Mouse (Mus musculus): ENCODE results near the gene Tmc8.

Tmc8 gene

DNA sequence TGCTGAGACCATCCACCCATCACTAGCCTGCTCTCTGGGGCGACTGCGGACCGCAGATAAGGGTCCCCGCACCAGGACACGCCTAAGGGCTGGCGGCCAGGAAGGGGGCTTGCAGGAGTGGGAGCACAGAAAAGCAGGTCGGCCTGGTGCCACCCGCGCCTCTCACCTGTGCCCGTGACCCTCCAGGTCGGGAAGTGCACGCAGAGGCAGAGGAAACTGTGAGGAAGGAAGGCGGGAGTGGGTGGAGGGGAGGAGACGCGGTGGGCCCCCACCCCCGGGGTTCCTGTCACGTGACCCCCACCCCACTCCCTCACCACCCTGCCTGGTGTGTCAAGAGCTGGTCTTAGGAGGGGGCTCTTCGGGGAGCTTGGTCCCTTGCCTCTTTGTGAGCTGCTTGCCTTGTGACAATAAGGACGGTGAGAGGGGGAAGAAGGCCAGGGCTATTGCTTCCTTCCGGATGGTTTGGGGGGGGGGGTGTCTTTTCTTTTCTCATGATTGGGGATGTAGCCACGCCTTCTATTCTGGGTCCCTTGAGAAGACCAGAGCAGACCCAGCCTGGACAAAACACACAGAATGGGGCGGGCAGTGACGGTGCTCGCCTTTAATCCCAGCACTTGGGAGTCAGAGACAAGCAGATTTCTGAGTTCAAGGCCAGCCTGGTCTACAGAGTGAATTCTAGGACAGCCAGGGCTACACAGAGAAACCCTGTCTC lies at the start of gene Tmc8, which contains the start of gene Tmc6:
TSS of gene Tmc8 (plus strand) at position 84 of the 712 bp plus-strand sequence.
TSS of gene Tmc6 (minus strand) at position 206 of the 712 bp plus-strand sequence.
- DNase-seq (ENCODE audit: low spot score) = no peak

DNA sequence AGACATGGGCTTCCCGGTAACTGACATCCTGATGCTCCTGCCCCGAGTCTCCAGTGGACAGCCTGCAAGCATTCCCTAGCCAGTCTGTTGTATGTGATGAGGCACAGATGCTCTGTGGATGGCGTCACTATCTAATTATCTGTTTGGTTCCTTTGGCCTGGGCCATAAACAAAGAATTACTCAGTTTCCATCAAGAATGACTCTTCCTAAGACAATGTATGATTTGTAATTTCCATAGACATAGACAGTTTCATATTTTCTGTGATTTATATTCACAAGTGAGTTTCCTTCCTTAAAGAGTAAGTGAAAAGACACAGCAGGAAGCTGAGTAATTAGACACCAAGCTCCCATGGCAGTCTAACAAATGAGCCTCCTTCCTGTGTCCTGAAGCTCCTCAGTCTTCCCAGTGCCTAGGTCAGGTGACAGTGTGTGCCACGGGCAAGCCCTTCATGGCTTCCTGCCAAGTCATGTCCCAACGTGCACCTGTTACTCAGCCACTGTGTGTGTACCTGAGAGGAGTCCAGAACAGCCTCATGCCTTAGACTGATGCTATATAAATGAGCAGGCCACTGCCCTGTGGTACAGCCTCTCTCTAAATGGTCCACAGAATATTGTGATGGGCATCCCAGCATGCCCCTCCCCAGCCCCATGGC lies 45.7 kb upstream of the Tmc8 start:
- no peak for DNase-seq (ENCODE audit: low spot score)

DNA sequence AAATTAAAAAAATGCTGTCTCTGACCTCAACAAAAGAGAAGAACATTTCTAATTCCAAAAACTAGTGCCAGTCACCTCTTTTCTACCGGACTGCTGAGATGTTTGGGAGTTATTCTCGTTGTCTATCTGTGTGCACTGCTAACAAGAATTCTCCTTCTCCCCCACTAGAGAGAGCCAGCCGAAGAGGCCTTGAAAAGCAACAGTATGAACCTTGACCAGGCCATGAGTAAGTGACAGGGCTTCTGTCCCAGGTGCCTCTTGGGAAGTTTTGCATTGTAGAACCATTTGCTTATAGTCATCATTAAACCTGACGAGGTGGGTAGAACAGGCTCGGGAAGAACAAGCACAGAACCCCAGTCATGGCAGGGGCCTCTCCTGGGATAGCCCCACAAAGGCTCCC lies 43.8 kb upstream of the Tmc8 start:
- DNase-seq (ENCODE audit: low spot score) = no peak

GRCm38 (mm10) chr11:117741128-117741527 lies 40.7 kb upstream of the Tmc8 start:
- DNase-seq (ENCODE audit: low spot score) = no peak

GRCm38 (mm10) chr11:117742243-117742642 lies 39.6 kb upstream of the Tmc8 start:
- no peak for DNase-seq (ENCODE audit: low spot score)

- no peak for DNase-seq (ENCODE audit: low spot score)
These were observed 39.2 kb upstream of the Tmc8 start for GRCm38 (mm10) chr11:117742715-117743114.

- no peak for DNase-seq (ENCODE audit: low spot score)
These were observed 38.3 kb upstream of the Tmc8 start for GRCm38 (mm10) chr11:117743454-117744030.

DNA sequence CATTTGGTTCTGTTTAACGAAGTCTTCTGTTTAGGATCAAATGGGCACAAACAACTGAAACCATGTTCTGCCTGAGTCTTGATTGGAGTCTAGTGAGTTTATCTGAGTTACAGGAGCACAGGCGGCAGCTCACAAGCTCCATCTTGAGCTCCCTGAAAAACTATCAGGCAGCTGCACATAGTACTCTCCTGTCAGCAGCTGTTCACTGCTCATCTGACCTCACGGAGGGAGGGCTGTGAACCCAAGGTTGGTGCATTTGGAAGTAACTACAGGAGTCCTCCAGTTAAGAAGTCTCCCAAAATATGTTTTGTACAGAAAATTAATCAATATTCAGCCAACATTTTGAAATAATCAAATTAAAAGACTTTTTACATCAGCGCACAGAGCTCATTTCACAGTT lies 33.2 kb upstream of the Tmc8 start:
- no peak for DNase-seq (ENCODE audit: low spot score)

DNA sequence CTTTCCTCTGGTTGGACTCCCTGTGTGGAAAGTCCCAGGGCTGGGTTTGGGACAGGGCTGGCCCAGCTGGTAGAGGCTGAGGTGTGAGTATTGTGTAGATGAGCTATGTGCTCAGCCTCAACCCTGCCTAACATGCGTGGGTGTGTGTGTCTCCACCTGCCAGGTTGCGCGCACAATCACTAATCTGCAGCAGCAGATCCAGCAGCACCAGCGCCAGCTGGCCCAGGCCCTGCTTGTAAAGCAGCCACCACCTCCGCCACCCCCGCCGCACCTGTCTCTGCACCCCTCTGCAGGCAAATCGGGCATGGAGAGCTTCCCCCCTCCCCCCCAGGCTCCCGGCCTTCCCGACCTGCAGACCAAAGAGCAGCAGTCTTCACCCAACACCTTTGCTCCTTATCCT lies 32.5 kb upstream of the Tmc8 start:
- DNase-seq (ENCODE audit: low spot score) = no peak

DNA sequence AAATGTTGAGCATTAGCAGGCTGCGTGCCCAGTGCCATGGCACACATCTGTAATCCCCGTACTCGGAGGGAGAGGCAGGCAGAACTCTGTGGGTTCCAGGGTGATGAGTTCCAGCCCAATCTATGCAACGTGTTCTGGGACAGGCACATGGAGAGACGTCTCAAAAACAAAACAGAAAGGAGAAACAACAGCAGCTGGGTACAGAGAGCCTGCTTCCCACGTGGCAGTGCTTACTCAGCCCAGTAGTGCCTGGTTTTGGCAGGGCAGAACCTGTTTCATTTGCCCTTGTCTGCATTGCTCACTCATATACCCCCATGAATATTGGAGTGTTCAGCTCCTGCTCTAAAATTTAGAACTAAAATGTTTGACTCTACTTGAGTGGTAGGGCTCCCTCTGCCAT lies 30.3 kb upstream of the Tmc8 start:
- no peak for DNase-seq (ENCODE audit: low spot score)

- no peak for DNase-seq (ENCODE audit: low spot score)
These were observed 26.0 kb upstream of the Tmc8 start for GRCm38 (mm10) chr11:117755891-117756290.

- DNase-seq (ENCODE audit: low spot score) = no peak
These were observed 22.6 kb upstream of the Tmc8 start for GRCm38 (mm10) chr11:117759267-117759666.

DNA sequence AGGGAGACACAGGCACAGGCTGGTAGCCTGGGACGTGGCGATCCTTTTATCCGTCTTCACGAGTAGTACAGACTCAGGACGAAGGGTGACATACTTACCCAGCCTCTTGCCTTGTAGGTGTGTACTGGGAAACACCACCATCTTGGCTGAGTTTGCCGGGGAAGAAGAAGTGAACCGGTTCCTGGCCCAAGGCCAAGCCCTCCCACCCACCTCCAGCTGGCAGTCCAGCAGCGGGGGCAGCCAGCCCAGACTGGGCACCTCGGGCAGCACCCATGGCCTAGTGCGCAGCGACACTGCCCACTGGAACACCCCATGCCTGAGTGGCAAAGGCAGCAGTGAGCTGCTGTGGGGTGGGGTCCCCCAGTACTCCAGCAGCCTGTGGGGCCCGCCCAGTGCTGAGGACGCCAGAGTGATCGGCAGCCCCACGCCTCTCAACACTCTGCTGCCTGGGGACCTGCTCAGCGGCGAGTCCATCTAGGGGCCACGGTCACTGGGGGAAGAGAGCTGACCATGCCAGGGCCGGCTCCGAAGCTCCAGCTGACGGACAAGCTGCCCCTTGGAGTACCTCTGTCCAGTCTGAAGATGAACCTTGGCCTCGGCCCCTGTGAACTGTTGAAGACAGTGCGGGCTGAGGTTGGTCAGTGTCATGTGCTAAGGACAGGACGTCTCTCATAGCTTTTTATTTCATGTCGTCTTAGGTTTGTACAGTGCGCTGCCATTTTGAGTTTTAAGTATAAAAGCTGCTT lies 21.3 kb upstream of the Tmc8 start:
- no peak for DNase-seq (ENCODE audit: low spot score)

DNA sequence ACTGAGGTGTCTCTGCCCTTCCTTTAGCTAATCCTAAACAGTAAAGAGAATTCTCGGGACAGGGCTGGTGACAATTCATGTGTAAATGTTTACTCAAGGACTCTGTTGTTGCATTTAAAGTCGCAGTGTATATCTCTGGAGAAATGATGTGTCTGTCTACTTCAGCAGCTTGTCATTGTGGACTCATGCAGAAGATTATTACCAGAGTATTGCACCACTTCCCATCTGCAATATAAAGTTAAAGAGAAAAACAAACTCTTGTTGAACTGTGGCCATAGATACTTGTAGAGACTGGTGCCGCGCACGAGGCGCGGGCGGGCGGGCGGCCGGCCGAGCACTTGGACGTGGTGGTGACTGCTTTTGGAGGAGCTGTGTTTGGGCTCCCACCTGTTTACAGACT lies 20.1 kb upstream of the Tmc8 start:
- DNase-seq (ENCODE audit: low spot score) = no peak

GRCm38 (mm10) chr11:117762246-117762645 lies 19.6 kb upstream of the Tmc8 start:
- DNase-seq (ENCODE audit: low spot score) = no peak

DNA sequence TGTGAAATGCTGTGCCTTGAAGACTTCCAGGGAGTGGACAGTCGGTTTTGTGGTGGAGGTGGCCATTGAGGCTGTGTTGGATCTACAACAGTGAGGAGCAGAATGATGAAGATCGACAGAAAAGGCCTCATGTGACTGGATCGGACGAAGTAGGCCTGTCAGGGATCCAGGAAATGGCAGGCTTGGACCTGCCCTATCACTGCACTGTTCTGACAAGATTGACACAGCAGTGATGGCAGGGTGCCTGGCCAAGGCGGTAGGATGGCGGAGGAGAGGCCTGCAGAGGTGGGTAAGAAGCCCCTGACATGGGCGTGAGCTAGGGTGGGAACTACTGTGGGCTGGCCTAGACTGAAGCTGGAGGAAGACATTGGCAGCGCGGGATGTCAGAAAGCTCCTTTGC lies 17.6 kb upstream of the Tmc8 start:
- no peak for DNase-seq (ENCODE audit: low spot score)

- no peak for DNase-seq (ENCODE audit: low spot score)
These were observed 16.5 kb upstream of the Tmc8 start for GRCm38 (mm10) chr11:117765361-117765760.

DNA sequence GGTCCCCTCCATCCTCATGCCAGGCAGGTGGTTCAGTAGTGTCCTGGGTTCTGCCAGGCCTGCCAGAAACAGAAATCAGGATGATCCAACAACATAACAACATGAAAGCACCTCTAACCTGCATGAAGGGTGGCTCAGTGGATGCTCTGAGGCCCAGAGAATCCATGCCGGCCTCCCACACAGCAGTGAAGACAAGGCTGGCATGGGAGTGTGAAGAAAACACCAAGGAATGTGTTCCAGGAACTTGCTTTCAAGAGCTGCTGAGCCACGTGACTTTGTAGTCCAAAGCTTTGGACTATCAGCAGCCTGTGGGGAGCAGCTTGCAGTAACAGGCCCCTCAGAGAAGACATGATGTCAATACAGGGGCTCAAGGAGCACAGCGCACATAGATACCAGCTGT lies 15.6 kb upstream of the Tmc8 start:
- no peak for DNase-seq (ENCODE audit: low spot score)

- no peak for DNase-seq (ENCODE audit: low spot score)
These were observed 12.9 kb upstream of the Tmc8 start for GRCm38 (mm10) chr11:117768725-117769682.

- no peak for DNase-seq (ENCODE audit: low spot score)
These were observed 12.2 kb upstream of the Tmc8 start for GRCm38 (mm10) chr11:117769683-117770047.

GRCm38 (mm10) chr11:117770407-117770806 lies 11.5 kb upstream of the Tmc8 start:
- no peak for DNase-seq (ENCODE audit: low spot score)

GRCm38 (mm10) chr11:117772352-117772751 lies 9.5 kb upstream of the Tmc8 start:
- DNase-seq (ENCODE audit: low spot score) = no peak
